Mouse (Mus musculus) erythroid progenitor cell, adult 5-6 weeks (primary cell): ENCODE results near the gene Ndufs2. TPM values are rescaled to one million over a fixed set of nuclear protein-coding genes. Genes with fewer than 3 reads are reported as not detected.
"Not testable (repeated sequence)": the region's sequence is repeated elsewhere in the genome, so short reads cannot be mapped to it uniquely, and the experiment has no call there.

Experiments used
- ATAC-seq: replicated peaks from 2 replicates; pipeline ENCODE4 v1.8.0; 2016; ENCODE audit warnings: moderate number of reproducible peaks, mild to moderate bottlenecking, moderate TSS enrichment, inconsistent platforms; ENCODE audit not compliant: poor library complexity, low FRiP score, severe bottlenecking
- total RNA-seq, 2 experiments: library from RNA; stranded (forward) in 1 of 2; stranded (reverse) in 1 of 2; fragments of 150-400 nt in 1 of 2; fragments of 186-747, 209-891 nt in 1 of 2; gene quantifications; 2 replicates each; pipeline versions ENCODE4 v1.2.3 to v1.2.4; 2015 to 2017; ENCODE audit warnings: low replicate concordance in 2 of 2

Gene Ndufs2
- total RNA-seq, 2 experiments from 2014 or later = 40.8 to 106 TPM

GRCm38 (mm10) chr1:171257781-171258180 is 6.6 kb upstream of the Ndufs2 start:
- ATAC-seq = no peak

GRCm38 (mm10) chr1:171256937-171257548 is 5.9 kb upstream of the Ndufs2 start:
- ATAC-seq = peak; percentile 57; the same call in 1 of the 2 replicates

- ATAC-seq = no peak
Measured at GRCm38 (mm10) chr1:171256095-171256818, 5.1 kb upstream of the Ndufs2 start.

GRCm38 (mm10) chr1:171252415-171252814 is 1.2 kb upstream of the Ndufs2 start:
- no peak for ATAC-seq

GRCm38 (mm10) chr1:171251594-171252324 is 571 bp upstream of the Ndufs2 start:
- ATAC-seq = no peak

GRCm38 (mm10) chr1:171249913-171250600 is 1.1 kb downstream of the Ndufs2 start, which contains the start of gene Adamts4:
Adamts4 (plus strand) TSS chr1:171250421.
- no peak for ATAC-seq

- no peak for ATAC-seq
Measured at GRCm38 (mm10) chr1:171248386-171249226, 2.6 kb downstream of the Ndufs2 start.

- ATAC-seq = no peak
Measured at GRCm38 (mm10) chr1:171247916-171248315, 3.3 kb downstream of the Ndufs2 start.

GRCm38 (mm10) chr1:171247453-171247841 is 3.7 kb downstream of the Ndufs2 start:
- 0 out of 2 replicates have a peak, but pooled peaks have one; percentile 6 for ATAC-seq

- peak; percentile 98 for ATAC-seq
Measured at GRCm38 (mm10) chr1:171246709-171247452, 4.3 kb downstream of the Ndufs2 start.

GRCm38 (mm10) chr1:171245353-171245752 is 5.8 kb downstream of the Ndufs2 start:
- ATAC-seq = no peak

GRCm38 (mm10) chr1:171241952-171242351 is 9.2 kb downstream of the Ndufs2 start:
- not testable (repeated sequence) for ATAC-seq

- no peak for ATAC-seq
Measured at GRCm38 (mm10) chr1:171240911-171241310, 10.3 kb downstream of the Ndufs2 start.

- no peak for ATAC-seq
Measured at GRCm38 (mm10) chr1:171239992-171240744, 11.0 kb downstream of the Ndufs2 start.

- ATAC-seq = peak; percentile 81
Measured at GRCm38 (mm10) chr1:171238463-171238862, 12.7 kb downstream of the Ndufs2 start.

GRCm38 (mm10) chr1:171237438-171237837 is 13.8 kb downstream of the Ndufs2 start:
- no peak for ATAC-seq

GRCm38 (mm10) chr1:171235791-171236190 is 15.4 kb downstream of the Ndufs2 start:
- ATAC-seq = no peak

- ATAC-seq = no peak
Measured at GRCm38 (mm10) chr1:171234538-171234937, 16.6 kb downstream of the Ndufs2 start.
